Mouse (Mus musculus): ENCODE results near the gene Ripk3.
"Not testable (repeated sequence)": the region's sequence is repeated elsewhere in the genome, so short reads cannot be mapped to it uniquely, and the experiment has no call there.

Ripk3 gene

GRCm38 (mm10) chr14:55761163-55761562 is 27.5 kb downstream of the Ripk3 start, which contains the start of gene Ltb4r2:
TSS of gene Ltb4r2 (plus strand) at chr14:55761428.
- DNase-seq (ENCODE audit: low read depth) = no peak

- not testable (repeated sequence) for DNase-seq (ENCODE audit: low read depth)
These were observed 28.5 kb downstream of the Ripk3 start for GRCm38 (mm10) chr14:55760156-55760555.

DNA sequence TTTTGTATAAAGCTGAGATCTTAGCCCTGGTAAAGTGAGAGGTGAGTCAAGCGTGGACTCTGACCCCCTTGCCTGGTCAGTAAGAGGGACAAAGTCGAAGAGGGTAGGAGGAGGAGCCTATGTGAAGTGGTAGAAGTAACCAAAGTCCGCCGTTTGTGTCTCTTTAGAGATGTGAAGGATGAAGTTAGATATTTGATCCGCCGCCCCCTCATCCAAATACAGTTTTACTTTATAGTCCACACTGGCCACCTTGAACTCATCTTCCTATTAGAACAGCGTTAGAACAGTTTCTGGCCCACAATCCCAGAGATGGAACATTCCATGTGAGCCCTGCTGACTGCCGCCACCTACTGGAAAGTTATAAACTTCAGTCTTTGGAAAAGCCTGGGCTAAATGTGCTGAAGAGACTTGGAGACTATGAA is 30.3 kb downstream of the Ripk3 start, which contains the start of gene Cideb:
TSS of gene Cideb (minus strand) at position 96 of the 422 bp plus-strand sequence.
- peak; percentile 62 for DNase-seq (ENCODE audit: low read depth)

DNA sequence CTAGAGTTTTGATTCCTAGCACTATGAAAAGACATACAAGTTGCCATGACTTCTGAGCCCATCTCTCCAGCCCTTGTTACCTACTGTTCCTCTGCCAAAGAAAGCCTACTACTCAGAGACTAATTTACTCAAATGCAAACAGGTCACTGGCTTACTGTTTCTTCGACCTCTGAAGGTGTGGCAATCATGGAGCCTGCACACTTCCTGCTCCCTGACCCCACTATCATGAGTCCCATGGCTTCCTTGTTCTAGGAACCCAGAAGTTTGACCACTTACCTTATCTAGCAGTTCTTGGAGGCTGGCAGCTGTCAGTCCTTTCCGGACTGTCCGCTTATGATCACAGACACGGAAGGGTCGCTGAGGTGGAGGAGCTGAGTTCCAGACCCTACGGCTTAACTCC is 31.1 kb downstream of the Ripk3 start:
- DNase-seq (ENCODE audit: low read depth) = no peak

DNA sequence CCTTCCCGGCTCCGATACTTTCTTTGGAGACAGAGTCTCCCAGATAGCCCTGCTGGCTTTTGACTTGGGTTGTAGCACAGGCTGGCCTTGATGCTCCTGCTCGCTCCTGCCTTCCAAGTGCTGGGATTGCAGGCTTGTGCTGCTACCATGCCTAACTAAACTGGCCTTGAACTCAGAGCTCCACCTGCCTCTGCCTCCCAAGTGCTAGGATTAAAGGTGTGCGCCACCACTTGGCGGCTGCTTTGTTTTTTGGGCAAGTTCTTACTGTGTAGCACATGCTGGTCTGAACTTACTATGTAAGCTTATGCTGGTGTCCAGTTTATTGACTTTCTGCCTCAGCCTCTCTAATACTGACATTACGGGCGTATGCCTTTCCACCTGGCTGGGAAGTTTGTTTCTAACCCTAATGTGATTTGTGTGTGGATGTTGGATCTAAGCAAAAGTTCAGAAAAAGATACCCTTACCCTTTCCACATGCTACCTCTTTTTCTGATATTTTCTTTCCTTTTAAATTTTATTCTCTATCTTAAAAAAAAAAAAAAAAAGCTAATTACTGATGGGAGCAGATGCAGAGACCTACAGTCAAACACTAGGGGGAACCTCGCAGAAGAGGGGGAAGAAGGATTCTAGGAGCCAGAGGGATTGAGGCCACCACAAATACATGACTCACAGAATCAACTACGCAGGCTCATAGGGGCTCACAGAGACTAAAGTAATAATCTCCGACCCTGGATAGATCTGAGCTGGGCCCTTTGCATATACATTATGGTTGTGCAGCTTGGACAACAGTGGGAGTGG is 41.4 kb downstream of the Ripk3 start:
- DNase-seq (ENCODE audit: low read depth) = no peak

GRCm38 (mm10) chr14:55745861-55746237 is 42.8 kb downstream of the Ripk3 start:
- no peak for DNase-seq (ENCODE audit: low read depth)

GRCm38 (mm10) chr14:55745180-55745860 is 43.3 kb downstream of the Ripk3 start, which contains the start of the genes Dhrs1 and Nop9:
TSS of gene Dhrs1 (minus strand) at chr14:55745690.
TSS of gene Nop9 (plus strand) at chr14:55745693.
- no peak for DNase-seq (ENCODE audit: low read depth)

DNA sequence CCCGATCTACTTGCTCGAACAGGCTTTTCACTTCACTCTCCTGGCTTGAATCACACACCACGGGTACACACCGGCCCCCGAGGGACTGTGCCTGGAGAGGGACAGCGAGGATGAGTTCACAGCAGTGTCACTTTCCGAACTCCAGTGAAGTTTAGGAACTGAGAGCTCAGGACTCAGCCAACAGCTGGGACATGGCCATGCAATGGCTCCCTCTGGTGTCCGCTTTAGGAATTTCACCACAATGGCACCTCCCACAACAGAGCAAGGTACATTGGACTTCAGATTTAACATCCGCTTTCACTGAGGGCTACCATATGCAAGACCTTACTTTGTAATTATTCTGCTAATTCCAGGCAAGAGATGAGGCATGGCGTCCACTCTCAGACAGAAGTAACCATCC is 45.0 kb downstream of the Ripk3 start:
- DNase-seq (ENCODE audit: low read depth) = peak; percentile 83

- DNase-seq (ENCODE audit: low read depth) = no peak
These were observed 51.5 kb downstream of the Ripk3 start for GRCm38 (mm10) chr14:55737086-55737687.

DNA sequence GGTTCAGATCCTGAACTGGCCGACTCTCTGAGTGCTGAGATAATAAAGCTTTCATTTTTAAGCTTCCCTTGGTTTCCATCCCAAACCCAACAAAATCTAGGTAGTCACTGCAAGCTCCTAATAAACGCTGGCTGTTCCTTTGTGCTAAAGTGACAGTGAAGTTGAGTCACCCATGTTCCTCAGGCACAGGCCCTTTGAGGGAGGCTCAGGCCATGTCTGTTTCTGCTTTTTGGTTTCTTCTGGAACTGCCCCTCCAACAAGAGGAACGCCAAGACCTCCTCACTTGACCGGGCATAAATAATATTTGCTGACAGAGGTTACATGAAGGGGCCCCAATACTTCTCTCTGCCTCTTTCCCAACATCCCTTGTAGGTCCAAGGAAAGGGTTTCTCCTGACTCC is 52.9 kb downstream of the Ripk3 start:
- no peak for DNase-seq (ENCODE audit: low read depth)

DNA sequence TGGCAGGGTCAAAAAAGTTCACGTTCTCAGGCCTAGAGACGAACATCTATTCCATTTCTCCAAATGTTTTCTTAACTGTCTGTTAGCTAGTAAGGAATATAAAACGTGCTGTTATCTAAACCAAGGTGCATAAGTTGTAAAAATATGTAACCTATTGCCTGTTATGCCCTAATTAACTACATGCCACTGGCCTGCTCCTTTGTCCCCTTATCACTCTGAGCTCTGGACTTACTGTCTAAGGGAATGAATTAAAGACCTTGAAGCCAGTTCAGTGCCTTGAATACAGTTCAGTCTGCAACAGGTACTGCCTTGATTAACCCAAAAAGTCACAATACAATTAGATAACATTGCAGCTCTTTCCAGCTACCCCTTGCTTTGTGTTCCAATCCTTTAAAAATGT is 53.3 kb downstream of the Ripk3 start:
- DNase-seq (ENCODE audit: low read depth) = no peak

All from c-Kit-positive CD71-positive TER-119-negative erythroid progenitor cells, embryonic 14.5 days (primary cell).